Mouse (Mus musculus) liver, postnatal 0 days (tissue): ENCODE measurements around the gene Rdh16f2. TPM values are rescaled to one million over a fixed set of nuclear protein-coding genes. Genes with fewer than 3 reads are reported as not detected.

Experiments
- ATAC-seq: fragments of 200-750 bp; cut with Nextera tagmentation; 2 replicates; pipeline ENCODE4 v1.8.0; 2017; ENCODE audit warnings: mild to moderate bottlenecking, moderate library complexity
- DNase-seq: peaks from one replicate; pipeline ENCODE4 v3.0.0-alpha.2; 2016
- H3K27ac ChIP-seq: fragments of 300-500 bp; sonication (generic); 2 replicates; pipeline ENCODE4 v1.5.1; 2014; ENCODE audit warnings: antibody characterized with exemption, moderate library complexity, mild to moderate bottlenecking, low read depth
- H3K27me3 ChIP-seq: fragments of 300-500 bp; sonication (generic); 2 replicates; pipeline ENCODE4 v1.6.1; 2014; ENCODE audit warnings: low read length, control low read depth, mixed read lengths; ENCODE audit not compliant: insufficient read depth
- H3K36me3 ChIP-seq: fragments of 300-500 bp; sonication (generic); replicated peaks from 2 replicates; pipeline ENCODE4 v1.6.1; 2014; ENCODE audit warnings: mild to moderate bottlenecking, control low read depth, low read length, moderate library complexity, mixed read lengths; ENCODE audit not compliant: insufficient read depth
- H3K4me1 ChIP-seq: fragments of 300-500 bp; sonication (generic); 2 replicates; pipeline ENCODE4 v1.6.1; 2014; ENCODE audit warnings: antibody characterized with exemption, mild to moderate bottlenecking, control low read depth; ENCODE audit not compliant: insufficient read depth
- H3K4me2 ChIP-seq: fragments of 300-500 bp; sonication (generic); 2 replicates; pipeline ENCODE4 v1.6.1; 2014; ENCODE audit warnings: low read depth, mild to moderate bottlenecking, low read length, moderate library complexity, mixed read lengths
- H3K4me3 ChIP-seq: fragments of 300-500 bp; sonication (generic); 2 replicates; pipeline ENCODE4 v1.5.1; 2014; ENCODE audit warnings: low read depth, low read length
- H3K9ac ChIP-seq: fragments of 300-500 bp; sonication (generic); replicated peaks from 2 replicates; pipeline ENCODE4 v1.6.1; 2014; ENCODE audit warnings: mild to moderate bottlenecking, moderate library complexity
- H3K9me3 ChIP-seq: fragments of 300-500 bp; sonication (generic); 2 replicates; pipeline ENCODE4 v1.6.1; 2016; ENCODE audit warnings: mild to moderate bottlenecking, control low read depth, low read length, mixed read lengths
- CTCF ChIP-seq: sonication (generic); IDR thresholded peaks from 2 replicates; pipeline ENCODE4 v1.5.1; 2016; ENCODE audit warnings: antibody characterized with exemption, low read depth
- EP300 ChIP-seq: IDR thresholded peaks from 2 replicates; pipeline ENCODE4 v1.6.1; 2016; ENCODE audit warnings: antibody characterized with exemption, low read depth, mild to moderate bottlenecking
- WGBS: fragments of 180-500 bp; shearing (Covaris S2); extraction: QIAGEN DNeasy Blood & Tissue Kit; methylation state at CpG from one replicate; pipeline ENCODE4 v1.1.7; 2014; ENCODE audit not compliant: insufficient replicate concordance; 5-methylcytosine and 5-hydroxymethylcytosine counted together
- polyA plus RNA-seq: library from polyadenylated mRNA; unstranded; fragments of >200 nt; fragmentation: Nextera tagmentation; extraction: Ambion mirVana; gene quantifications from 2 replicates; pipeline ENCODE4 v1.2.1, GENCODE M21; 2015

The Rdh16f2 gene
- polyA plus RNA-seq, 1 experiment from 2014 or later: 4.6 TPM

DNA sequence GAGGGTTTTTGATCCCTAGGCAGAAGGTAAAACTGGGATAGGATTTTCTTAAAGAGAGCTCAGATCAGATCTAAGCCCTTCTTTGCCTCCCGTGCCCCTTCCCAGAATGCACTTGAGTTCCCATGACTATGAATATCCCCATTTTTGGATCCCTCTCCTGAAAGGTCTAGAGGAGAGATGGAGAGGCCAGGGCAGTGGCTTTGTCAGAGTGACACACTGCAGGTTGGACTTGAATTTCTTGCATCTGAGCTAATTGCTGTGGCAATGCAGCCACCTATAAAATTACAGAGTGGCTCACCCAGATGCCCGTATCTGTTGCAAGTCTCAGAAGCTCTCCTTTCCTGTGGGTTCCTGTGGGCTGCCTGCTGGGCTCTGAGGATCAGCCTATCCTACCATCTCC lies 31.9 kb downstream of the Rdh16f2 start, which contains the start of gene Sdr9c7:
Gene Sdr9c7, plus strand, starts transcription at position 301 of the 400 bp plus-strand sequence.
- H3K27ac ChIP-seq: no peak within 1 kb of the TSS
- no peak within 1 kb of the TSS for H3K4me2 ChIP-seq
- no peak within 1 kb of the TSS for H3K4me3 ChIP-seq
- peaks cover 3% of the 10 kb centered on the region; the same call in 1 of the 2 replicates for H3K4me1 ChIP-seq
- DNase-seq: no peak
- no peaks in the 10 kb centered on the region for H3K36me3 ChIP-seq
- 75% methylated on average over 2 of the region's 2 CpGs for WGBS
- H3K9ac ChIP-seq: no peak within 1 kb of the TSS
- H3K9me3 ChIP-seq: no peaks in the 10 kb centered on the region
- ATAC-seq: no peak
- no peaks in the 10 kb centered on the region for H3K27me3 ChIP-seq
- no peak for TF ChIP-seq EP300
- no peak for TF ChIP-seq CTCF

DNA sequence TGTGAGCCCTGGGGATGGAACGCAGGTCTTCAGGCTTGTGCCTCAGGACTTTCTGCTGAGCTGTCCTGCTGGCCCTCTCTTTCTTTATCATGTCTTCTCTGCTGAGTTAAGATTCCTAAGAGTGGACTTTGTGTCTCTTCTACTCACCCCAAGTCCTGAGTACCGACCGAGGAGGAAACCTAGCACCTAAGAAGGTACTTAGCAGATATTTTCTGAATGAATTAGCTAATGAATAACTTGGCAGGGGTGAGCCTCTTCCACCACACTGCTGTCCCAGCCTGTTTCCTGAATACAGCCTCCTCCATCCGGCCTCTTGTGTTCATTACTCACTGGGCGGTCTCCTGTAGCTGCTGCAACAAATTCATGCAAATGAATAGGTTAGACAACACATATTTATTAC lies 33.5 kb downstream of the Rdh16f2 start:
- 49% methylated on average over 5 of the region's 5 CpGs for WGBS
- H3K4me1 ChIP-seq: peaks cover under 1% of the 10 kb centered on the region
- DNase-seq: no peak

DNA sequence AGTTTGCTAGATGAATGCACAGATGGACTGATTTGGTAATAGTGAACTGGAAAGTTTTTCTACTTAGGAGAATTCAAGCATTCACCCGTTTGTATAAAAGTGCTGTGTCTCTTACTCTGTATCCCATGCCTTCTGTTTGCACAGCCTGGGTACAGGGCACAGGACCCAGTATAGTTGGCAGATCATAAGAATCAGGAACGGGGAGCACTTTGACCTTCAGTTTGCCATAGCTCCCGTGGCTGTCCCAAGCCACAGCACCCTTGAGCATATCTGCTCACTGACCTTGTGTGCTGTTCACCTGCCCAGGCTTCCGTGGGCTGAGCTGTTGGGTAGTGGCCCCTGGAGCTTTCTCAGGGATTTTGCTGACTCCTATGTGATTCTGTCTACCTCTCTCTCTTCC lies 35.5 kb downstream of the Rdh16f2 start:
- Histone ChIP-seq H3K36me3 (no peaks in the 10 kb centered on the region), H3K27me3 (no peaks in the 10 kb centered on the region), H3K9ac (no peak overlapping the region), H3K9me3 (no peaks in the 10 kb centered on the region), H3K4me1 (peaks cover 5% of the 10 kb centered on the region), H3K4me3 (no peak overlapping the region), H3K4me2 (no peak overlapping the region), H3K27ac (no peak overlapping the region)
- WGBS: 57% methylated on average over 4 of the region's 4 CpGs
- no peak for ATAC-seq
- no peak for DNase-seq
- TF ChIP-seq EP300 (no peak), CTCF (no peak)

More for the DNA sequence above, 33.5 kb downstream of the Rdh16f2 start:
- no peak overlapping the region for H3K9ac ChIP-seq
- no peaks in the 10 kb centered on the region for H3K36me3 ChIP-seq
- H3K9me3 ChIP-seq: no peaks in the 10 kb centered on the region
- no peak for ATAC-seq
- H3K27ac ChIP-seq: no peak overlapping the region
- H3K27me3 ChIP-seq: no peaks in the 10 kb centered on the region
- H3K4me3 ChIP-seq: no peak overlapping the region
- TF ChIP-seq CTCF (no peak), EP300 (no peak)
- no peak overlapping the region for H3K4me2 ChIP-seq

DNA sequence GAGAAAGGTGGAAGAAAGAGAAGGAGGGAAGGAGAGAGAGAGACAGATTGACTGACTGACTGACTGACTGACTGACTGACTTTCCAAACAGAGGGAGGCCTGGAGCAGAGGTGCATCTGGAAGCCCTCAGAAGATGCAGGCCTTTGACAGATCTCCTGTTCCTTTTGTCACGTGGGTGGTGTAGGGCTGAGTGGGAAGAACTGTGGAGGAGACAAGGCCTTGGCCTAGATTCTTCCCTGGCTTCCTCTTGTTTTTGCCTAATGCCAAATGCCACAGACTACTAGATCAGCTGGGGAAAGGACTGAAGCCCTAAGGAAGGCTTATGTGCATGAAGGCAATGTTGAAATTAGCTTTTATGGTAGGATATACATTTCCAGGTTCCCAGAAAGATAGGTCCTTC lies 36.8 kb downstream of the Rdh16f2 start:
- Histone ChIP-seq H3K4me3 (no peak overlapping the region), H3K27me3 (no peaks in the 10 kb centered on the region), H3K4me2 (no peak overlapping the region), H3K27ac (no peak overlapping the region), H3K9ac (no peak overlapping the region), H3K4me1 (peaks cover 5% of the 10 kb centered on the region), H3K36me3 (no peaks in the 10 kb centered on the region), H3K9me3 (no peaks in the 10 kb centered on the region)
- DNase-seq (no peak), ATAC-seq (no peak)
- 67% methylated on average over 1 of the region's 1 CpGs for WGBS
- no peak for TF ChIP-seq CTCF
- TF ChIP-seq EP300: no peak

DNA sequence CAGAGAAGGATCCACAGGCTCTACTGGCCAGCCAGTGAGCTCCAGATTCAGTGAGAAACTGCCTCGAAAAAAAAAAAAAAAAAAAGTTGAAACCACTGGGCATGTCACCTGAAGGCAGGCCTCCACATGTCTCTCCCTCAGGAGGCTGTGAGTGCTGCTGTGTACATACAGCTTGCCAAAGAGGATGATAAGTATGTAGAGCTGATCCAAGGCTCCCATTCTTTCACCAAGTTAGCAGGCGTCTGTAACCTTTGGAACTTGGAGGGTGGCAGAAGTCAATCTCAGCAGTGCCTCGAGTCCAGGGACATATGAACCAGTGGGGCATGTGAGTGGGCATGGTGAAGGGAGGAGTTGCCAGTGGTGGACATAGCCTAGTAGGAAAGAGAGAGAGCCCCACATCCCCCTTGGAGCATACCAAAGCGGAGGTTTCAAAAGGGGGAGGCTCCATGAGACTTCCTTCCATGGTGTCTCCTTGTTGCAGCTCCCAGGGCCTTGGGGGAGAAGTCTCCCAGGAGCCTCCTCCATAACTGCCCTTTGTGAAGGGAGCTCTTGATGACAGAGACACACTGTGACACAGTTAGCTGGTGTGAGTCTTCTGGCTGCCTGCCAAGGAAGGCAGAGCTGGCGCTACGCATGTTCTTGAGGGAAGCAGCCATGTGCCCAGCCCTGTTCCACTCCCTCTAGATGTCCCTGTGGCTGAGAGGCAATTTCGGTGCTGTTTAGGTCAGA lies 38.6 kb downstream of the Rdh16f2 start:
- H3K4me3 ChIP-seq: no peak overlapping the region
- ATAC-seq (no peak), DNase-seq (no peak)
- no peaks in the 10 kb centered on the region for H3K9me3 ChIP-seq
- no peak overlapping the region for H3K4me2 ChIP-seq
- TF ChIP-seq EP300 (no peak), CTCF (no peak)
- H3K9ac ChIP-seq: no peak overlapping the region
- WGBS: 63% methylated on average over 7 of the region's 7 CpGs
- H3K36me3 ChIP-seq: no peaks in the 10 kb centered on the region
- H3K27me3 ChIP-seq: no peaks in the 10 kb centered on the region
- peaks cover 5% of the 10 kb centered on the region for H3K4me1 ChIP-seq
- H3K27ac ChIP-seq: no peak overlapping the region

DNA sequence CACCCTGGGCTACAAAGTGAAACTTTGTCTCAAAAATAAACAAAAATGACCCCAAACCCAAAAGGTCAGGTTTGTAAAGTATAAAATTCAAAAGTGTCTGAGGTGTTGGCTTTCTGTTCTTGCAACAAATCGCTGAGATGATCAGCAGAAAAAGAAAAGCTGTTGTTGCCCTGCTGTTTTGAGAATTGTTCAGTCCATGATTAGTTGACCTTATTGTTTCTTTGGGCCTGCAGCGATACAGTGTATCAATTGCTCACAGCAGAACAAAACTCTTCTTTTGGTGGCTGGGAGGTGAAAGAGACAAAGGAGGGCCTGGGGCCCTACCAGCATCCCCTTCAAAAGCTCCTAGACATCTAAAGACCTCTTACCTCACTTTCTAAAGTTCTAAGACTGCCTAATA lies 39.9 kb downstream of the Rdh16f2 start:
- no peak overlapping the region for H3K4me3 ChIP-seq
- H3K36me3 ChIP-seq: no peaks in the 10 kb centered on the region
- H3K9me3 ChIP-seq: no peaks in the 10 kb centered on the region
- DNase-seq: no peak
- TF ChIP-seq EP300 (no peak), CTCF (no peak)
- ATAC-seq: no peak
- H3K27ac ChIP-seq: no peak overlapping the region
- no peak overlapping the region for H3K9ac ChIP-seq
- peaks cover 5% of the 10 kb centered on the region for H3K4me1 ChIP-seq
- no peak overlapping the region for H3K4me2 ChIP-seq
- WGBS: 71% methylated on average over 2 of the region's 2 CpGs
- H3K27me3 ChIP-seq: no peaks in the 10 kb centered on the region
